Mouse (Mus musculus): Measurements from ENCODE around the gene Tcf19. TPM values are rescaled to one million over a fixed set of nuclear protein-coding genes. Genes with fewer than 3 reads are reported as not detected.

The Tcf19 gene
- polyA plus RNA-seq, 1 experiment from 2014 or later: 20.6 TPM

DNA sequence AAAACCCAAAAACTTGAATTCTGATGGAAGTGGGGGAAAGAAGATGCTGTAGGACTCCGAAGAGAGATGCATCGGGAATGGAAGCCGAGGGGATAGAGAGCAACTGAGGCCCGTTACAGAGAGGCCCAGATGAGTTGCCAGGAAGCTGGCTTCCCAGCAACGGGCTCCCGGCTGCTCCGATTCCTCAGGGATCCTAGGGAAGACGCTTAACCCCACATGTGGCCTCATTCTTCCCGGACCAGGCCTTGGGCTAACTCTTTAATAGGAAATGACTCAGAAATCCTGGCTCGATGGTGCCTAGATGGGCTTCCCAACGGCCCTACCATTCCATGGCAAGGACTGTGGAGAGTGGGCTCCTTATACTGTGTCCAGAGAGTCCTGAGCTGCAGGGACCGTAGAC is 902 bp upstream of the Tcf19 start:
- no peaks in the 10 kb centered on the region for H3K27me3 ChIP-seq (ENCODE audit: insufficient read depth, low read length)
- peak overlapping the region; percentile 98 for H3K4me2 ChIP-seq (ENCODE audit: low read depth, low read length)
- peak overlapping the region; percentile 72 for H3K9ac ChIP-seq (replicated peaks)
- peaks cover 22% of the 10 kb centered on the region for H3K4me1 ChIP-seq (ENCODE audit: insufficient read depth)
- TF ChIP-seq EP300 (IDR thresholded peaks at IDR 0.05; ENCODE audit: low read depth) (no peak), CTCF (IDR thresholded peaks at IDR 0.05; ENCODE audit: low read depth) (no peak)
- DNase-seq (no peak), ATAC-seq (no peak)
- no peaks in the 10 kb centered on the region for H3K9me3 ChIP-seq (ENCODE audit: low read length)
- H3K4me3 ChIP-seq (ENCODE audit: low read depth, low read length): peak overlapping the region; percentile 76
- peak overlapping the region; percentile 66; the same call in 1 of the 2 replicates for H3K27ac ChIP-seq (ENCODE audit: low read depth)
- 17% methylated on average over 12 of the region's 12 CpGs for WGBS (ENCODE audit: insufficient replicate concordance)
- H3K36me3 ChIP-seq (replicated peaks; ENCODE audit: insufficient read depth, low read length): peaks cover 17% of the 10 kb centered on the region

DNA sequence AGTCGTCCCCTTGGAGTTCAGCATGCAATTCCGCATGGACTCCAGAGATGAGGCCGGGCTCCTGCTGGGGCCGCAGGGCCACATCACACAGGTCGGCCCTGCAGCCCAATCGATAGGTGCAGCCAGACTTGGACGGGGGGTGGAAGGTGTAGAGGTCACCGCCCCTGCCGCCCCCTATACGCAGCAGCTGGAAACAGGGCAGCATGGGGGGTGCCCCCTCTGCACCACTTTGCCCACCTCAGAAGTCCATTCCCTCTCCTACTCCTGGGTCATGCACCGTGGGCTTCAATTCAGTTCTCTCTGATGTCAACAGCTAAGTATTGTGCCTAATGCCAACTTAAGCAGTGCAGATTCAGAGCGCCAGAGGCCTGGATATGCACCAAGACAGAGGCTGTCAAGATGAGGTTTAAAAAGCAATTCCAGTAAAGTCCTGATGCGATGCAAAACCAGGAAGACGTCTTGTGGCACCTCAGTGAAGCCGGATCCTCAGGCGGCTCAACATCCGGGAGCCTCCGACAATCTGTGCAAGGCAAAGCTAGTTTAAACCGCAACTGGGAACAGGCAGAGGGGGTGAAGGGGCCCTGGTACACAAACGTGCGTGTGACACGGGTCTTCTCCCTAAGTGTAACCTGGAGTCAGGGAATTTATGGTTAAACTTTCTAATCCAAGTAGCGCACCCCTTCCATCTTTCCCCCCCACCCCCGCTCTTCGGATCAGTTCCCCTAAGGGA is 548 bp downstream of the Tcf19 start:
- Histone ChIP-seq H3K36me3 (replicated peaks; ENCODE audit: insufficient read depth, low read length) (peaks cover 20% of the 10 kb centered on the region), H3K27me3 (ENCODE audit: insufficient read depth, low read length) (no peaks in the 10 kb centered on the region), H3K9ac (replicated peaks) (peak overlapping the region; percentile 72), H3K4me2 (ENCODE audit: low read depth, low read length) (peak overlapping the region; percentile 98), H3K27ac (ENCODE audit: low read depth) (peak overlapping the region; percentile 66; the same call in 1 of the 2 replicates), H3K4me1 (ENCODE audit: insufficient read depth) (peaks cover 22% of the 10 kb centered on the region), H3K4me3 (ENCODE audit: low read depth, low read length) (peak overlapping the region; percentile 76), H3K9me3 (ENCODE audit: low read length) (no peaks in the 10 kb centered on the region)
- no peak for TF ChIP-seq EP300 (IDR thresholded peaks at IDR 0.05; ENCODE audit: low read depth)
- TF ChIP-seq CTCF (IDR thresholded peaks at IDR 0.05; ENCODE audit: low read depth): no peak
- 12% methylated on average over 25 of the region's 25 CpGs for WGBS (ENCODE audit: insufficient replicate concordance)
- peak; percentile 42 for DNase-seq
- peak; percentile 5; the same call in 1 of the 2 replicates for ATAC-seq

DNA sequence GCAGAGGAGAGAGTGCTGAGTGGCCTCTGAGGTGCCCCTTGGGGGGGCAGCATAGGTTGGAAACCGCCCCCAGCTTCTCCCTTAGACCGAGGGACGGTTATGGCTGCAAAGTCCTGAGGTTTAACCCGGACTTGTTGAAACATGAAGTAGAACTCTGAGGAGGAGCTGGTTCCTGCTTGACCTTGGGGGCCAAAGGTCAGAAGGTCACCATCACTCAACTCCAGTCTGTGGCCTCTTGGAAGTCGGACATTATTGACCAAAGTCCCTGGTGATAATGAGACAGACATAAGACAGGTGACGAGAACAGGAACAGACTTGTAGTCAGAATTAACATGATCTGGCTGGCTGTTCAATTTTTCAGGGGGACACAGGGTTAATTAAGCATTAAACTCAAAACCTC is 1.9 kb downstream of the Tcf19 start:
- DNase-seq (no peak), ATAC-seq (no peak)
- Histone ChIP-seq H3K4me2 (ENCODE audit: low read depth, low read length) (peak overlapping the region; percentile 98), H3K9ac (replicated peaks) (peak overlapping the region; percentile 31; the same call in 1 of the 2 replicates), H3K36me3 (replicated peaks; ENCODE audit: insufficient read depth, low read length) (peaks cover 20% of the 10 kb centered on the region), H3K9me3 (ENCODE audit: low read length) (no peaks in the 10 kb centered on the region), H3K27ac (ENCODE audit: low read depth) (no peak overlapping the region; the same call in 1 of the 2 replicates), H3K4me1 (ENCODE audit: insufficient read depth) (peaks cover 22% of the 10 kb centered on the region), H3K27me3 (ENCODE audit: insufficient read depth, low read length) (0 out of 2 replicates have a peak, but pooled peaks cover 1% of the 10 kb centered on the region), H3K4me3 (ENCODE audit: low read depth, low read length) (peak overlapping the region; percentile 76)
- TF ChIP-seq EP300 (IDR thresholded peaks at IDR 0.05; ENCODE audit: low read depth) (no peak), CTCF (IDR thresholded peaks at IDR 0.05; ENCODE audit: low read depth) (no peak)
- 63% methylated on average over 6 of the region's 6 CpGs for WGBS (ENCODE audit: insufficient replicate concordance)

DNA sequence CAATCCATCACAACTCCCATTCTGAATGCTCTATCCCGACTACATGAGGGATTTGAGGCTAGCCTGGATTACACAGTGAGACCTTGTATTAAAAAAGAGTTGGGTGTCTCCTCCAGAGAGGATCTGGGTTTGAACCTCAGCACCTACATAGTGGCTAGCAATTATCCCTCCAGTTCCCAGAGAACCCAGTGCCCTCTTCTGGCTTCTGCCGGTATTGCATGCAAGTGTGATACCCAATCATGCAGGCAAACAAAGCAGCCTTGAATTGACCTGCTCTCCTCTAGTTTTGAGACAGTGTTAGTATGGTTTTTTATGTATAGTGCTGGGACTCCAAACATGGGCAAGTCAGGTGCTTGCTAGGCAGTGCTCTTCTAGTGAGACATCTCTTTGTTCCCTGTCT is 2.7 kb downstream of the Tcf19 start:
- Histone ChIP-seq H3K9ac (replicated peaks) (peak overlapping the region; percentile 31; the same call in 1 of the 2 replicates), H3K36me3 (replicated peaks; ENCODE audit: insufficient read depth, low read length) (peaks cover 20% of the 10 kb centered on the region), H3K27me3 (ENCODE audit: insufficient read depth, low read length) (peaks cover 8% of the 10 kb centered on the region; the same call in 1 of the 2 replicates), H3K4me2 (ENCODE audit: low read depth, low read length) (peak overlapping the region; percentile 98; the same call in 1 of the 2 replicates), H3K4me1 (ENCODE audit: insufficient read depth) (peaks cover 22% of the 10 kb centered on the region), H3K9me3 (ENCODE audit: low read length) (no peaks in the 10 kb centered on the region), H3K4me3 (ENCODE audit: low read depth, low read length) (peak overlapping the region; percentile 76), H3K27ac (ENCODE audit: low read depth) (no peak overlapping the region)
- TF ChIP-seq CTCF (IDR thresholded peaks at IDR 0.05; ENCODE audit: low read depth): peak; percentile 92
- TF ChIP-seq EP300 (IDR thresholded peaks at IDR 0.05; ENCODE audit: low read depth): no peak
- 16% methylated on average over 2 of the region's 2 CpGs for WGBS (ENCODE audit: insufficient replicate concordance)
- no peak for ATAC-seq
- peak; percentile 88 for DNase-seq

DNA sequence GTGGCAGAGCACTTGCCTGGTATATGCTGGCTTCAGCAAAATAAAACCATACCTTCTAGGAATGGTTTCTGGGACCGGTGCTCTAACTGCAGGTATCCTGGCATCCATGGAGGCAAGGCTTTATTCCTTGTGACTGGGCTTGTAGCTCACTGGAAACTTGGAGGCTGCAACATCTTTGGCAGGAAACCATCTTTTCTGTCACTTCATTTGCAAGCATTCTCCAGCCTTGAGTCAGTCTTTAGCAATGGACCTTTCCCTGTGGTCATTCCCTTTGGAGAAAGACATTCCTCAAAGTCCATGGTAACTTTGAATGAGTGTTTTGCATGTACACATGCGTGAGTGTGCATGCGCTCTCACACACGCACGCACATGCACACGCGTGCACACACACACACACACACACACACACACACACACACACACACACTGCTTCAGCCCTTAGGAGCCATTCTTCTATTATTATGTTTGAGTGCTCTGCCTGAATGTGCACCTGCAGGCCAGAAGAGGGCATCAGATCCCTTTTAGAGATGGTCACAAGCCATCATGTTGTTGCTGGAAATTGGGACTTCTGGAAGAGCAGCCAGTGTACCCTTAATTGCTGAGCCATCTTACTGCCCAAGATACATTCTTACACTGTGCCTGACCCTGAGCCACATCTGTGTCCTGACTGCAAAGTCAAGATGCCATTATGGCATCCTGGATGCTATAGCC is 3.6 kb downstream of the Tcf19 start:
- H3K4me1 ChIP-seq (ENCODE audit: insufficient read depth): peaks cover 21% of the 10 kb centered on the region
- TF ChIP-seq EP300 (IDR thresholded peaks at IDR 0.05; ENCODE audit: low read depth) (no peak), CTCF (IDR thresholded peaks at IDR 0.05; ENCODE audit: low read depth) (peak; percentile 54)
- DNase-seq (no peak), ATAC-seq (no peak)
- 0 out of 2 replicates have a peak overlapping the region, but pooled peaks have one; percentile 9 for H3K4me2 ChIP-seq (ENCODE audit: low read depth, low read length)
- peaks cover 9% of the 10 kb centered on the region for H3K27me3 ChIP-seq (ENCODE audit: insufficient read depth, low read length)
- H3K27ac ChIP-seq (ENCODE audit: low read depth): no peak overlapping the region
- no peak overlapping the region for H3K9ac ChIP-seq (replicated peaks)
- H3K36me3 ChIP-seq (replicated peaks; ENCODE audit: insufficient read depth, low read length): peaks cover 20% of the 10 kb centered on the region
- no peaks in the 10 kb centered on the region for H3K9me3 ChIP-seq (ENCODE audit: low read length)
- no peak overlapping the region for H3K4me3 ChIP-seq (ENCODE audit: low read depth, low read length)
- WGBS (ENCODE audit: insufficient replicate concordance): 93% methylated on average over 7 of the region's 7 CpGs

DNA sequence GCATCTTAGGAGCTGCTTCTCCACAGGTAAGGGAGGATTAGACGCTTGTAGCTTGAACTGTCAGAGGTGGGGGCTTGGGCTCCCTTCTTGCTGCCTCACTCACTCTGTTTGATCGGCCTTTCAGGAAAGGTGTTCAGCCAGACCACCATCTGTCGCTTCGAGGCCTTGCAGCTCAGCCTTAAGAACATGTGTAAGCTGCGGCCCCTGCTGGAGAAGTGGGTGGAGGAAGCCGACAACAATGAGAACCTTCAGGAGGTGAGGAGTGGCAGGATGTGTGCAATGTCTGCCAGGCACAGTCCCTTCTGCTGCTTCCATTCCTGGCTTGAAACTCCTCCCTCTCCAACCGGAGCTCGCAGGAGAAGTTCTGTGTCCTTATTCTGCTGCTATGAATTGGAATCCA is 7.3 kb downstream of the Tcf19 start:
- no peak for ATAC-seq

More for the DNA sequence above, 7.3 kb downstream of the Tcf19 start:
- 17% methylated on average over 8 of the region's 8 CpGs for WGBS (ENCODE audit: insufficient replicate concordance)
- TF ChIP-seq CTCF (IDR thresholded peaks at IDR 0.05; ENCODE audit: low read depth): peak; percentile 55
- TF ChIP-seq EP300 (IDR thresholded peaks at IDR 0.05; ENCODE audit: low read depth): no peak
- H3K27ac ChIP-seq (ENCODE audit: low read depth): no peak overlapping the region
- H3K9me3 ChIP-seq (ENCODE audit: low read length): no peaks in the 10 kb centered on the region
- H3K27me3 ChIP-seq (ENCODE audit: insufficient read depth, low read length): peaks cover 37% of the 10 kb centered on the region
- no peak overlapping the region for H3K9ac ChIP-seq (replicated peaks)
- H3K4me2 ChIP-seq (ENCODE audit: low read depth, low read length): no peak overlapping the region
- H3K4me1 ChIP-seq (ENCODE audit: insufficient read depth): no peaks in the 10 kb centered on the region
- peaks cover 19% of the 10 kb centered on the region for H3K36me3 ChIP-seq (replicated peaks; ENCODE audit: insufficient read depth, low read length)
- H3K4me3 ChIP-seq (ENCODE audit: low read depth, low read length): no peak overlapping the region
- DNase-seq: peak; percentile 38

All from liver, postnatal 0 days (tissue).